Mouse (Mus musculus) hindbrain, embryonic 10.5 days (tissue): ENCODE measurements around the gene Plin1. TPM values are rescaled to one million over a fixed set of nuclear protein-coding genes. Genes with fewer than 3 reads are reported as not detected.

ENCODE experiments used
- DNase-seq: peaks from one replicate; pipeline ENCODE4 v3.0.0-alpha.2; 2017; ENCODE audit warnings: low spot score
- H3K27ac ChIP-seq: fragments of 300-500 bp; sonication (generic); 2 replicates; pipeline ENCODE4 v1.5.1; 2016; ENCODE audit warnings: mild to moderate bottlenecking, moderate library complexity
- H3K27me3 ChIP-seq: fragments of 300-500 bp; sonication (generic); 2 replicates; pipeline ENCODE4 v1.6.1; 2016; ENCODE audit warnings: mild to moderate bottlenecking; ENCODE audit not compliant: poor library complexity, insufficient read depth, severe bottlenecking
- H3K36me3 ChIP-seq: fragments of 300-500 bp; sonication (generic); 2 replicates; pipeline ENCODE4 v1.6.1; 2016; ENCODE audit warnings: mild to moderate bottlenecking, moderate library complexity
- H3K4me1 ChIP-seq: fragments of 300-500 bp; sonication (generic); replicated peaks from 2 replicates; pipeline ENCODE4 v1.6.1; 2016; ENCODE audit warnings: mild to moderate bottlenecking
- H3K4me3 ChIP-seq: fragments of 300-500 bp; sonication (generic); 2 replicates; pipeline ENCODE4 v1.5.1; 2016; ENCODE audit warnings: mild to moderate bottlenecking, moderate library complexity
- H3K9me3 ChIP-seq: fragments of 300-500 bp; sonication (generic); 2 replicates; pipeline ENCODE4 v1.6.1; 2016; ENCODE audit warnings: mild to moderate bottlenecking, moderate library complexity
- WGBS: fragments of 180-500 bp; shearing (Covaris S2); methylation state at CpG from one replicate; pipeline ENCODE4 v1.1.7; 2016; 5-methylcytosine and 5-hydroxymethylcytosine counted together
- polyA plus RNA-seq: library from polyadenylated mRNA; unstranded; fragments of >200 nt; fragmentation: Nextera tagmentation; extraction: Ambion mirVana; gene quantifications from 2 replicates; pipeline ENCODE4 v1.2.1, GENCODE M21; 2016

The Plin1 gene
- polyA plus RNA-seq, 1 experiment from 2014 or later = not detected

DNA sequence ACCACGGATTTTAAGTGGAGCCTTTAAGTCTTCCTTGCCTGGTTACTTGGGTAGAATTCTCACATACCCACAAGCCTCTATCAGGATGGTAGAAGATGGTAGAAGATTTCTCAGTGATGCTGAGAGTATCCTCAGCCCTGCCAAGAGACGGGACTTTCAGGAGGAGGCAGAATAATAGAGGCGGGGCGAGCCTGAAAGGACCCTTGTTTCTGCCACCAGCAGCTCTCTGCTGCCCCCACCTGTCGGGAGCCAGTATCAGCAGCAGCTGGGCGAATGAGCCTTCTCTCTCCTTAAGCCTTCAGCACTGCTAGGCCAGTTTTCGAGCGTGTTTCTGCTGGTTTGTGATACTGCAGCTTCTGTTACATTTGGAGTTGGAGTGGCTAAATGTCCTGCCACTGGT, 3.5 kb downstream of the Plin1 start:
- peak; percentile 84 for DNase-seq
- Histone ChIP-seq H3K4me3 (no peak overlapping the region), H3K27me3 (peaks cover 46% of the 10 kb centered on the region), H3K36me3 (no peaks in the 10 kb centered on the region), H3K9me3 (no peaks in the 10 kb centered on the region), H3K27ac (no peak overlapping the region), H3K4me1 (no peaks in the 10 kb centered on the region; the same call in 1 of the 2 replicates)
- 10% methylated on average over 8 of the region's 8 CpGs for WGBS

DNA sequence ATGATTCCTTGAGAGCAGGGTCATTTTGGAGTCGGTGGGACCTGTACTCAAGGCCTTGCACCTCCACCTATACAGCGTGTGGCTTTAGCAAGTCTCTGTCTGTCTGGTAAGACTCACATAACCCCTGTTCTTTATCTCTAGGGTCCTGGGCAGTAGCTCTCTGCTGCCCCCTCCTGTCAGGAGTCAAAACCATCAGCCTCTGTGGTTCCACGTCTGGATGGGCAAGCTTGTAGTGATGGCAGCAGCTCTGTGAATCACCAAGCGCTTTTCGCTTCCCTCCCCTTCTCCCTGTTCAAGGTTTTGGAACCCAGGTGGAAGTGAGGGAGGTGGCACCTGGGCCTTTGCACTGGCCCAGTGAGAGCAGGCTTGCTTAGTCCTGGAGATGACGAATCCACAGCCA, 4.5 kb downstream of the Plin1 start:
- Histone ChIP-seq H3K4me1 (no peaks in the 10 kb centered on the region; the same call in 1 of the 2 replicates), H3K27me3 (peaks cover 53% of the 10 kb centered on the region), H3K36me3 (no peaks in the 10 kb centered on the region), H3K4me3 (no peak overlapping the region), H3K27ac (no peak overlapping the region), H3K9me3 (no peaks in the 10 kb centered on the region)
- 30% methylated on average over 6 of the region's 6 CpGs for WGBS
- peak; percentile 78 for DNase-seq

DNA sequence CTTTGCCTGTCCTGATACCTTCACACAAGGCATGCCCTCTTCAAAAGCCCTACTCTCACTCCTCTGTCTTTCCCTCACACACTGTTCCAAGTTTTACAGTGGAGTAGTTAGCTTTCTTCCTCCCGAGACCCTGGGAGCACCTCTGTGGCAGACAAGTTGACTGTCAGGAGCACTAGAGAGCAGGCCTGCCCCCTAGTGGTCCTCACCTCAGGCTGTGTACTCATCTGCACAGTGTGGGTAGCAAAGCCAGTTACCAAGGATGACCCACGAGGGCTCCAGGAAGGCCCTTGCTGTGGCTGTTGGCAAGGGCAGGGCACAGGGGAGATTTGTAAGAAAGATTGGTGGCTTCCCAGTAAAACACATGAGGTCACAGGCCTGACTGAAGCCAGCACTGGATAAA, 5.6 kb downstream of the Plin1 start:
- no peak overlapping the region for H3K4me3 ChIP-seq
- WGBS = 19% methylated on average over 2 of the region's 2 CpGs
- H3K27me3 ChIP-seq = peaks cover 64% of the 10 kb centered on the region
- no peak overlapping the region for H3K27ac ChIP-seq
- H3K4me1 ChIP-seq = peaks cover 1% of the 10 kb centered on the region
- no peaks in the 10 kb centered on the region for H3K36me3 ChIP-seq
- no peaks in the 10 kb centered on the region for H3K9me3 ChIP-seq
- peak; percentile 59 for DNase-seq

DNA sequence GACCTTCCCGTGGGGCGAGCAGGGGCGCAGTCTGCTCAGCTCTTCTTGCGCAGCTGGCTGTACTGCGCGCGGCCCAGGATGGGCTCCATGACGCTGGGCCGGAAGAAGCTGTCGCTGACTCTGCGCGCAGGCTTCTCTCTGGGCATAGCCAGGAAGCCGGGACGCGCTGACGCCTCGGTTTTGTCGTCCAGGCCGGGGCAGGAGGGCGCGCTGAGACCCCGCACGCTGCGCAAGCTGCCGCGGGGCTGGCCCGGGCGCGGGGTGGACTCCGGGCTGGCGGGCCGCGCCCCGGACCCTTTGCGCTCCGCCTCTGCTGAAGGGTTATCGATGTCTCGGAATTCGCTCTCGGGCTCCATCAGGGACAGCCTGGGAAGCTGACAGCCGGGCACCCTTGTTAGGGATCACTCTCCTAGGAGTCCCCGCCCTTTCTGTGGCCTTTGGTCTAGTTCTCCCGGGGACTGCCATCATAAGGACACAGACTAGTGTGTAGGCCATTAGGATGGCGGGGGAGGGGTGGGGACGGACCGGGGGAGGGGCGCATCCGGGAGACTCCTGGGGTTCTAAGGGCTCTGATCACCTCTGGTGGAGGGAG, 11.2 kb downstream of the Plin1 start:
- Histone ChIP-seq H3K27me3 (peaks cover 83% of the 10 kb centered on the region), H3K27ac (peak overlapping the region; percentile 77), H3K4me3 (peak overlapping the region; percentile 64), H3K4me1 (peaks cover 12% of the 10 kb centered on the region), H3K36me3 (no peaks in the 10 kb centered on the region), H3K9me3 (no peaks in the 10 kb centered on the region)
- under 1% methylated on average over 48 of the region's 48 CpGs for WGBS
- DNase-seq = peak; percentile 69

DNA sequence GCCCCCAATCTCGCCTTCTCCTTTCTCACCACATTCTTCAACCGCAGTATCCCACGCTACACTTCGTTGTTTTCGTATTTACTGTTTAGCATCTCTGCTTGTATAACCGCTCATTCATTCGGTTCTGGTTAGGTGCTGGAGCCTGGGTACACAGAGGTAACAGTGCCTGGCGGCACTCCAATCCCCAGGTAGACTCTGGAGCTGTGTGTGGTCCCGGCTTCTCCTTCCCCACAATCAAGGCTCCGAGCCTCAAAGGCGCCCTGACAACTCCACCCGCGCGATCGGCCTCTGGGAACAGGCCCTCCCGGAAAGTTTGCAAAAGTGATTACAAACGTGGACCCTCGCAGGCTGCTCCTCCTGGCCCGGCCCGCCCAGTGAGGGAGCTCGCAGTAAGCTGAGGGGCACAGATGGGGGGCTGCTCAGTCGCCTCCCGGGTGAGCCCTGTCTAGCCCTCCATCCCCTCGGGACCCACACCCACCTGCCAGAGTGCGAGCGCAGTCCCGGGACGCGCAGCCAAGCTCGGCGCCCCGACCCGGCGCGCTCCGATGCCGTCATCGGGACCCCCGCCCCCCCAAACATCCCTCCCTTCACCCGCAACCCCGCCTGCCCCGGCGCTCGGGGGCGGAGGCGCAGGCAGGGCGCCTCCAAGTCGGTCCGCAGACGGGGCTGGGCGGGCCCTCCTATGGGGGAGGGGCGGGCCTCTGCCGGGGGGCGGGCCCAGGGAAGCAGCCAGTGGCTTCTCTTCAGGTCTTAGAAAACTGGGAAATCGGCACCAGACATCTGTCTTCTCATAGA, 17.3 kb downstream of the Plin1 start, which contains the start of gene Kif7:
Kif7 (minus strand) TSS at position 534 of the 795 bp plus-strand sequence.
- Histone ChIP-seq H3K9me3 (no peaks in the 10 kb centered on the region), H3K36me3 (peaks cover 6% of the 10 kb centered on the region; the same call in 1 of the 2 replicates), H3K4me3 (peak within 1 kb of the TSS; percentile 89), H3K27ac (peak within 1 kb of the TSS; percentile 87), H3K4me1 (peaks cover 28% of the 10 kb centered on the region), H3K27me3 (peaks cover 56% of the 10 kb centered on the region)
- WGBS = 1% methylated on average over 55 of the region's 55 CpGs
- peak; percentile 91 for DNase-seq

DNA sequence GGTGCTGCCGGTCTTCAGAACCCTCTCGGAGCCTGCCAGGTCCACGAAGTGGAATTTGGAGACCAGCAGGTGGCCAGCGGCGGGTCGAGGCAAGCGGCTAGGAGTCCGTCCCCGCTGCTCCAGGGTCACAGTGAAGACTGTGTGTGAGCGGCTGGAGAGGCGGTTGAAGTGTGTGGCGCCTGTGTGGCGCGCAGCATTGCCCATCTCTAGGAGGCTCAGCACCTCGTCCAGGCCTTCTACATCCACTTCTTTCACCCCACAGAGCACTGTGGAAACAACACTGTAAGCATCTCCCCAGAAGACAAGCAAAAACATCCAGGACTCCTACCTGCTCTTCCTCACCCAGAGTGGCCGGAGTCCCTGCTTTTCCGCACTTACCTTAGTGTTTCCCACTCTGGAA, 21.9 kb downstream of the Plin1 start:
- no peaks in the 10 kb centered on the region for H3K9me3 ChIP-seq
- no peak overlapping the region for H3K27ac ChIP-seq
- H3K36me3 ChIP-seq = peaks cover 40% of the 10 kb centered on the region
- H3K27me3 ChIP-seq = peaks cover 38% of the 10 kb centered on the region
- H3K4me1 ChIP-seq = peaks cover 28% of the 10 kb centered on the region
- WGBS = 26% methylated on average over 17 of the region's 17 CpGs
- H3K4me3 ChIP-seq = peak overlapping the region; percentile 56
- DNase-seq = peak; percentile 22

DNA sequence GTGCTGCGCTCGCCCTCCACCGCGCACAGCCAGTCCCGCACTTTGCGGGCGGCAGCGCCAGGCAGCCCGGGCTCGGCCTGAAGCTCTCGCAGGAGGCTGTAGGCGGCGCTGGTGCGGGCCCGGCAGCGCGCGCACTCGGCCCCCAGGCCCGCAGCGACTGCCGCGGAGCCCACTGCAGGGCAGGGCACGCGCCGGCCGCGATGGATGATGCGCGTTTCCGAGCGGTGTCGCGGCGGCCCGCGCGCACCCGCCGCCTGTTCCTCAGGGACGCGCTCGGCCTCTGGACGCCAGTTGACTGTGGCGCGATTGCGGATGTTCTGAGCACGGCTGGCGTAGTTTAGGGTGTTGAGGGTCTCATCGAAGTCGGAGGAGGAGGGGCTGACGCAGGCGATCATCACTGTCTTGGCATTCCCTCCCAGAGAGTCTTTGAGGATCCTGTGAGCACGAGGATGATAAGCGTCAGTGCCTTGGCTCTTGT, 22.5 kb downstream of the Plin1 start:
- peak; percentile 76 for DNase-seq
- Histone ChIP-seq H3K27ac (peak overlapping the region; percentile 58), H3K27me3 (peaks cover 38% of the 10 kb centered on the region), H3K36me3 (peaks cover 44% of the 10 kb centered on the region), H3K4me1 (peaks cover 21% of the 10 kb centered on the region), H3K4me3 (peak overlapping the region; percentile 56), H3K9me3 (no peaks in the 10 kb centered on the region)
- WGBS = 1% methylated on average over 55 of the region's 55 CpGs

DNA sequence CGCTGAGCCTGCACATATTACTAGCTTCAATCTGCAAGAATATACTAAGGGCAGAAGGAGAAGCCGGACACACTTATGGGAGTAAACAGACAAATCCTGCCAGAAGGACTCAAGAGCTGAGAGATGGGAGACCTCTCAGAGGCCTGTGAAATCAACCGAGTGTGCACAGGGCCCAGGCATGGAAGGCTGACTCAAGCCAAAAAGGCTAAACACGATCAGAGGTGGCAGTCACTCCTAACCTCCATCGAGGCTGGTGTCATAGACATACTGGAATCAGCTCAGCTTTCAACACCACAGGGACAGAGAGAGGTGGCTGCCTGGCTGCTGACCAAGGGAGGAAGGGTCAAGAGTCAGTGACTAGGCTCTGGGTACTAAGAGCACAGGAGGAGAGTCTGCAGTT, 27.5 kb downstream of the Plin1 start:
- WGBS = 89% methylated on average over 5 of the region's 5 CpGs

DNA sequence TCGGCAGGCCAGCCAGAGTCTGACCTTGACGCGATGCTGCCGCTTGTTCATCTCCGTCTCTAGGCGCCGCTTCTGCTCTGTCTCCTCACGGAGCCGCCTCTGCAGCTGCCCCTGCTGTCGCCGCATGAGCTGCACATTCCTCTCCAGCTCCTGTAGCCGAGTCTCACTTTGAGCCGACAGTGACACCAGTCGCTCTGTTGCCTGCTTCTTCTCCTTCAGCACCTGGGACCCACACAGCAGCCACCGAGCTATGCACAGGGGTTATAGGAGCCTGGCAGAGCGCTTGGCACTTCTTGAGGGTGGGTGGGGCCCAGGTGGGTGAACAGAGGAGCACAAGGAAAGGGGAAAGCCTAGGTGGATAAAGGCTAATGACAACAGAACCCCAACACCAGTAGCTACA, 29.9 kb downstream of the Plin1 start:
- peaks cover 98% of the 10 kb centered on the region for H3K36me3 ChIP-seq
- DNase-seq = no peak
- no peaks in the 10 kb centered on the region for H3K9me3 ChIP-seq
- H3K27ac ChIP-seq = no peak overlapping the region
- H3K4me1 ChIP-seq = no peaks in the 10 kb centered on the region
- H3K4me3 ChIP-seq = no peak overlapping the region
- H3K27me3 ChIP-seq = no peaks in the 10 kb centered on the region
- WGBS = 86% methylated on average over 16 of the region's 16 CpGs

More for the DNA sequence above, 27.5 kb downstream of the Plin1 start:
- Histone ChIP-seq H3K4me1 (peaks cover 4% of the 10 kb centered on the region), H3K36me3 (peaks cover 88% of the 10 kb centered on the region), H3K27me3 (peaks cover 14% of the 10 kb centered on the region), H3K27ac (no peak overlapping the region), H3K4me3 (no peak overlapping the region), H3K9me3 (no peaks in the 10 kb centered on the region)
- DNase-seq = no peak

DNA sequence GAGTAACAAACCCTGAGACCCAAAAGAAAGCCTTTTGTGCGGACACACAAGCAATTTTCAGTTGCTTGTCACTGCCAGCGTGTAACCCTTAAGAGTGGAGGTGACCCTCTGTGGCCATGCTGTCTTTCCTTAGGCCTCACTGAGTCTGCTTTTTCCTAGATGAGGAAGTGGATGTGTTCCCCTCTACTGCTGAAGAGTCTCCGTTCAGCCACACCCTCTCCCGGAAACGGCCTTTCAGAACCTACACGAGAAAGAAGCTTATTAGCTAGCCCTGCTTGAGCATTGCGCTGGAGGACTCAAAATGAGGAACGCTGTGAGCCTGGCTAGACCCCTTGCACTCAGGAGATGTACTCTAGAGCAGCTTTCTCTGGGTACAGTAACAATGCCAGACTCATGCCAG, 36.2 kb downstream of the Plin1 start:
- H3K4me3 ChIP-seq = no peak overlapping the region
- H3K4me1 ChIP-seq = no peaks in the 10 kb centered on the region
- H3K27ac ChIP-seq = no peak overlapping the region
- no peak for DNase-seq
- no peaks in the 10 kb centered on the region for H3K27me3 ChIP-seq
- WGBS = 93% methylated on average over 8 of the region's 8 CpGs
- peaks cover 100% of the 10 kb centered on the region for H3K36me3 ChIP-seq
- H3K9me3 ChIP-seq = no peaks in the 10 kb centered on the region

DNA sequence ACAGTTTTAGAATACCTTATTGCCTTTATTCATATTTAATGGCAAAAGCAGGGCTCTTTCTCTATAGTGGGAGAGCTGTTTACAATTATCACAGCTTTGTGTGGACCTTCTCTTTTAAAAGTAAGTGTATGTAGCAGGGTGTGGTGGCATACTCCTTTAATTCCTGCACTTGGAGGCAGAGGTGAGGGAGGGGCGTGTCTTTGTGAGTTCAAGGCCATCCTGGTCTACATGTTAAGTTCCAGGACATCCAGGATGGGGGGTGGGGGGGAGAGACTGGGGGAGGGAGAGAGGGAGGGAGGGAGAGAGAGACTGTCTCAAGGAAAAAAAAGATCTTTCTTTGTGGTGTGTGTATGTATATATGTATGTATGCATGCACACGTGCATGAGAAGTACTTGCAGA, 52.5 kb downstream of the Plin1 start:
- Histone ChIP-seq H3K27ac (no peak overlapping the region), H3K36me3 (peaks cover 100% of the 10 kb centered on the region)
- WGBS = 95% methylated on average over 2 of the region's 2 CpGs

DNA sequence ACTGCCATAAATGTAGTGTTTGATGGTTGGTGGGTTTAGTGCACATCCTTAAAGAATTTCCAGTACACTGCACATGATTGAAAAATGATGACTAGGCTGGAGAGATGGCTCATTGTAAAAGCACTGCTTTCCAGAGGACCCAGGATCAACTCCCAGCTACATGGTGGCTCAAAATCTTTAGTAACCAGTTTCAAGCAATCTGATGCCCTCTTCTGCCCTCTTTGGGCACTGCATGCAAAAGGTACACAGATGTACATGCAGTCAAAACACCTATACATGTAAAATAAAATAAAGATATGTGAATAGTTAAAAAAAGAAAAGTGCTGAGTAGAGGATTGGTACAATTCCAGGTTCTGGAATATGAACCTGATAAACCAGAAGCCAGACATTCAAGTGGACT, 53.5 kb downstream of the Plin1 start:
- Histone ChIP-seq H3K9me3 (no peaks in the 10 kb centered on the region), H3K27ac (no peak overlapping the region), H3K36me3 (peaks cover 100% of the 10 kb centered on the region), H3K27me3 (no peaks in the 10 kb centered on the region), H3K4me1 (no peaks in the 10 kb centered on the region), H3K4me3 (no peak overlapping the region)
- no peak for DNase-seq

More for the DNA sequence above, 52.5 kb downstream of the Plin1 start:
- DNase-seq = no peak
- Histone ChIP-seq H3K4me3 (no peak overlapping the region), H3K9me3 (no peaks in the 10 kb centered on the region), H3K4me1 (no peaks in the 10 kb centered on the region), H3K27me3 (no peaks in the 10 kb centered on the region)

DNA sequence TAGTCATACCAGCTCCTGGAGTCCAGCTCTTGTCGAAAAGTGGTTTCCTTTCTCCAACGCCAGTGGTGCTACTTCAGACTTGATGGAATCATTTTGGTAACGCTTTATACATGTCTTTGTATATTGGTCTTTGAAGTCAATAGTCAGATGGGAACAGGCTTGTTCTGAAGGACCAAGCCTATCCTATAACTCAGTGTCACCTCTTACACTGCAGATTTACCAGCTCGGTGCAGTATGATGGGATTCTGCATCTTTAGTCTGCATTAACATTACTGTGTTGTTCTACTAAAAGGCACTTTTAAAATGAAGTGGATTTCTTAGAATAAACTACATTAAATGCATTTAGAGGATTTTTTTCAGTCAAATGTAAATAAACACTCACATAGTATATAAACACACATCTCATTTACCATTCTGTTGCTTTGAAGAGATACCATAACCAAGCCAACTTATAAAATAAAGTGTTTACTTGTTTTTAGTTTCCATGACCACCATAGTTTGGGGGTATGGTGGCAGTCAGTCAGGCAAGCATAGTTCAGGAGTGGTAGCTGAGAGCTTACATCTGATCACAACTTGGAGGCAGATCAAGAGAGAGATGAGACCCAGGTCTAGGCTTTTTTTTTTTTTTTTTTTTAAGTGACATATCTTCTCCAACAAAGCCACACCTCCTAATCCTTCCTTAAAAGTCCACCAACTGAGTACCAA, 61.7 kb downstream of the Plin1 start:
- peaks cover 100% of the 10 kb centered on the region for H3K36me3 ChIP-seq
- no peak for DNase-seq
- no peaks in the 10 kb centered on the region for H3K9me3 ChIP-seq
- H3K4me3 ChIP-seq = no peak overlapping the region
- 97% methylated on average over 4 of the region's 4 CpGs for WGBS
- H3K4me1 ChIP-seq = no peaks in the 10 kb centered on the region
- H3K27me3 ChIP-seq = no peaks in the 10 kb centered on the region
- H3K27ac ChIP-seq = no peak overlapping the region
